ENCODE assay signal across 9 mouse cellular contexts in the genomic region with DNA sequence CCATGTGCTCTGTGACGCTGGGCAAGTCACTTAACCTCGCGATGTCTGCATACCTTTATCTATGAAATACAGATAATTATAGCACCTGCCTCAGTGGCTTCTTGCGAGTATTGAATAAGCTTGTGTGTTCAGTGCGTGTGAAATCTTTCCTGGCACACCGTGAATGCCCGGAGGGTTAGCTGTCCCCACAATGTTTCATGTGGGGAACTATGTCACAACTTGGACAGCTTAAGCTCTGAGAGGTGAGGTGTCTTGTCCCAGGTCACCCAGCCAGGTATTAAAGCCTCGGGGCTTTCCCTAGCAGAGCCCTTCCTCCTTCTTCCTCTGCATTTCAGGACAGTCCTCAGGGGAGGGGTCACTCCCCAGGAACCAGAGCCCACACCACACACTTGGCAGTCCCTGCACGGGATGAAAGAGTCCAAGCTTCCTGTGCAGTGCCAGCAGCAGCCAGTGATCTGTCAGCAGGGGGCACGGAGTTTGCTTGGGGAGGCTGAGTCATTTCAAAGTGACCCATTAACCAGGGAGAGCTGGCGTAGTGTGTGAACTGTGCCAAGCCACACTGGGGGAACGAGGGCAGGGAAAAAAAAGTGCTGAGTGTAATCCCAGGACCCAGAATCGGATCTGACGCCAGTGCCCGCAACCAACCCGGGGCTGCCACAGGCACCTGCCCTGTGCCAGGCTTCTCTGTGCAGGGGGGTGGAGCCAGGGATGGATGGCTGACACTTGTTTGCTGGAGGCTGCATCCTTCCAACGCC. TPM values are rescaled to one million over a fixed set of nuclear protein-coding genes. Genes with fewer than 3 reads are reported as not detected.
DNase-seq lines count a peak whose midpoint lies in the region; ATAC-seq and TF ChIP-seq lines count a peak whose summit lies in the region.
"Had no signal": no experiment of that assay in that cellular context is flagged by ENCODE, and none has a peak within 500 bp of the region (broad histone marks: within the 10 kb centered on the region; RNA-seq: fewer than 3 reads in every experiment).

No protein-coding gene starts in this region.

- no peak for DNase-seq in heart, postnatal 14 days
- DNase-seq in 3T3-L1 (ENCODE audit: low read depth, low spot score) = peak; percentile 71
- DNase-seq in adrenal gland, postnatal 14 days = peak; percentile 72
- DNase-seq in kidney, adult 2 months = peak; percentile 94
- no peak for DNase-seq in embryo, embryonic 11 days
- DNase-seq in embryo, embryonic 10.5 days (ENCODE audit: low spot score) = no peak
- DNase-seq in urinary bladder, postnatal 10 days (ENCODE audit: low spot score) = no peak

- no peak overlapping the region for H3K27ac ChIP-seq in heart, embryonic 14.5 days (replicated peaks in 1 of 2; ENCODE audit: control insufficient read depth in 1 of 2, insufficient read depth in 1 of 2, low read depth in 2 of 2, low read length in 2 of 2)
- no peak overlapping the region for H3K27ac ChIP-seq in kidney, adult 2 months (ENCODE audit: insufficient read depth, low read depth, low read length)
- H3K27ac ChIP-seq: liver, embryonic 15.5 days had no signal

- no peak overlapping the region for H3K4me3 ChIP-seq in heart, embryonic 14.5 days (ENCODE audit: control insufficient read depth in 1 of 2, insufficient read depth in 1 of 2, low read depth in 1 of 2, low read length in 2 of 2)
- H3K4me3 ChIP-seq in kidney, adult 2 months (ENCODE audit: insufficient read depth, low read depth, low read length) = no peak overlapping the region
- H3K4me3 ChIP-seq: liver, embryonic 15.5 days had no signal

- no peaks in the 10 kb centered on the region for H3K9me3 ChIP-seq in heart, embryonic 14.5 days (ENCODE audit: control insufficient read depth, low read length)
- H3K9me3 ChIP-seq: liver, embryonic 15.5 days had no signal

- H3K4me1 ChIP-seq in heart, embryonic 14.5 days (ENCODE audit: control insufficient read depth in 2 of 2, insufficient read depth in 2 of 2, low read length in 2 of 2) = no peaks in the 10 kb centered on the region; a peak in 1 of 4 replicates
- H3K4me1 ChIP-seq in kidney, adult 2 months (ENCODE audit: control insufficient read depth, insufficient read depth, low read length) = peaks cover 4% of the 10 kb centered on the region; the same call in 1 of the 2 replicates
- H3K4me1 ChIP-seq: liver, embryonic 15.5 days had no signal

- TF ChIP-seq POLR2A in kidney, adult 2 months (IDR thresholded peaks at IDR 0.05; ENCODE audit: low read depth, low read length) = no peak

- 58% methylated on average over 17 of the region's 17 CpGs for WGBS in heart, embryonic 14.5 days
- WGBS in kidney, adult 2 months = 40% methylated on average over 17 of the region's 17 CpGs

- no peaks in the 10 kb centered on the region for H3K36me3 ChIP-seq in heart, embryonic 14.5 days (ENCODE audit: control insufficient read depth, insufficient read depth, low read length)
- H3K36me3 ChIP-seq in kidney, adult 2 months (ENCODE audit: control insufficient read depth, insufficient read depth, low read length) = no peaks in the 10 kb centered on the region
- H3K36me3 ChIP-seq: liver, embryonic 15.5 days had no signal

- H3K27me3 ChIP-seq in heart, embryonic 14.5 days (ENCODE audit: control insufficient read depth, insufficient read depth, low read length) = peaks cover 26% of the 10 kb centered on the region
- no peaks in the 10 kb centered on the region for H3K27me3 ChIP-seq in kidney, adult 2 months (replicated peaks; ENCODE audit: control insufficient read depth, insufficient read depth, low read length)

- no peak overlapping the region for H3K4me2 ChIP-seq in heart, embryonic 14.5 days (ENCODE audit: low read length)
- H3K4me2 ChIP-seq: liver, embryonic 15.5 days had no signal

- intact Hi-C loops in heart, postnatal 14 days (cut with DNase I) = no loop called here

- TF ChIP-seq CTCF in kidney, adult 2 months (conservative IDR thresholded peaks at IDR 0.05; ENCODE audit: insufficient read depth, insufficient read length, low read depth, low read length) = no peak; the same call in 1 of the 2 replicates

- ATAC-seq in heart, embryonic 14.5 days (ENCODE audit: insufficient number of reproducible peaks, insufficient read depth, low FRiP score, low read depth) = 0 out of 2 replicates have a peak, but pooled peaks have one; percentile 35

- no peak overlapping the region for H3K9ac ChIP-seq in heart, embryonic 14.5 days (ENCODE audit: low read length)
- H3K9ac ChIP-seq: liver, embryonic 15.5 days had no signal

RNA-seq across cellular contexts. Expression of a gene that starts 27.3 kb away (rescaled TPM):
- polyA plus RNA-seq in heart, embryonic 14.5 days (2014; fragmentation: Nextera tagmentation; extraction: Ambion mirVana) = 27.9 and 37.1 TPM in 2 replicates
- total RNA-seq in heart, postnatal 14 days (2021) = 10 to 100 TPM; 13.9 to 19.7 TPM
- total RNA-seq in adrenal gland, postnatal 14 days (2021) = 20.0 and 21.3 TPM in 2 replicates
- polyA plus RNA-seq in kidney, adult 2 months (2012; rRNA removed) = 12.7 and 15.4 TPM in 2 replicates

RNA-seq across cellular contexts. Expression of a gene that starts 27.4 kb away (rescaled TPM):
- 67.0 and 68.0 TPM in 2 replicates for polyA plus RNA-seq in heart, embryonic 14.5 days (2014; fragmentation: Nextera tagmentation; extraction: Ambion mirVana)
- total RNA-seq in heart, postnatal 14 days (2021) = 10 to 100 TPM; 37.6 to 39.1 TPM
- total RNA-seq in adrenal gland, postnatal 14 days (2021) = 55.1 and 56.9 TPM in 2 replicates
- 129 and 139 TPM in 2 replicates for polyA plus RNA-seq in kidney, adult 2 months (2012; rRNA removed)

Comparison
In these comparisons a context has a peak if more than half of its experiments do, and no peak if none do; other contexts are left out.
1. DNase-seq: peak in 3T3-L1 (single experiment), adrenal gland, postnatal 14 days (single experiment) and kidney, adult 2 months (single experiment); none in heart, postnatal 14 days (0 of 2), embryo, embryonic 11 days (single experiment), embryo, embryonic 10.5 days (single experiment) and urinary bladder, postnatal 10 days (single experiment).